Mouse (Mus musculus) c-Kit-positive CD71-negative TER-119-negative erythroid progenitor cells, embryonic 14.5 days (primary cell): Measurements from ENCODE around the gene Cdon.

Experiments used
- DNase-seq: peaks from one replicate; pipeline ENCODE4 v3.0.0-alpha.2; 2013; ENCODE audit warnings: low read depth

Cdon gene

GRCm38 (mm10) chr9:35435565-35435964 is 14.6 kb downstream of the Cdon start:
- no peak for DNase-seq

- no peak for DNase-seq
Measured at GRCm38 (mm10) chr9:35438286-35439061, 17.5 kb downstream of the Cdon start.

GRCm38 (mm10) chr9:35439062-35439442 is 18.1 kb downstream of the Cdon start:
- no peak for DNase-seq

GRCm38 (mm10) chr9:35439754-35440153 is 18.8 kb downstream of the Cdon start:
- no peak for DNase-seq

- no peak for DNase-seq
Measured at GRCm38 (mm10) chr9:35442476-35442875, 21.5 kb downstream of the Cdon start.

- DNase-seq: no peak
Measured at GRCm38 (mm10) chr9:35443618-35444511, 22.9 kb downstream of the Cdon start.

GRCm38 (mm10) chr9:35444512-35444886 is 23.6 kb downstream of the Cdon start:
- DNase-seq: no peak

GRCm38 (mm10) chr9:35446916-35447315 is 26.0 kb downstream of the Cdon start:
- DNase-seq: no peak

GRCm38 (mm10) chr9:35453311-35453710 is 32.4 kb downstream of the Cdon start:
- no peak for DNase-seq

- no peak for DNase-seq
Measured at GRCm38 (mm10) chr9:35459594-35459993, 38.7 kb downstream of the Cdon start.

- no peak for DNase-seq
Measured at GRCm38 (mm10) chr9:35467264-35467817, 46.4 kb downstream of the Cdon start.

- no peak for DNase-seq
Measured at GRCm38 (mm10) chr9:35468913-35469312, 48.0 kb downstream of the Cdon start.

GRCm38 (mm10) chr9:35474104-35474724 is 53.3 kb downstream of the Cdon start:
- no peak for DNase-seq

- no peak for DNase-seq
Measured at GRCm38 (mm10) chr9:35475394-35475793, 54.5 kb downstream of the Cdon start.

- no peak for DNase-seq
Measured at GRCm38 (mm10) chr9:35479456-35479855, 58.5 kb downstream of the Cdon start.

- no peak for DNase-seq
Measured at GRCm38 (mm10) chr9:35482014-35482898, 61.3 kb downstream of the Cdon start.

- DNase-seq: no peak
Measured at GRCm38 (mm10) chr9:35483949-35484348, 63.0 kb downstream of the Cdon start.

- DNase-seq: no peak
Measured at GRCm38 (mm10) chr9:35486616-35487015, 65.7 kb downstream of the Cdon start.

- DNase-seq: no peak
Measured at GRCm38 (mm10) chr9:35488496-35488895, 67.6 kb downstream of the Cdon start.

- DNase-seq: no peak
Measured at GRCm38 (mm10) chr9:35491109-35491866, 70.4 kb downstream of the Cdon start.
